Mouse (Mus musculus) olfactory bulb, adult 2 months (tissue): ENCODE data around the gene Ssr2. TPM values are rescaled to one million over a fixed set of nuclear protein-coding genes. Genes with fewer than 3 reads are reported as not detected.

Experiments used
- H3K27ac ChIP-seq: fragments of 200-500 bp; 2 replicates; pipeline ENCODE4 v1.5.1; 2012; ENCODE audit warnings: low read depth, low read length; ENCODE audit not compliant: insufficient read depth
- H3K4me1 ChIP-seq: fragments of 200-500 bp; 2 replicates; pipeline ENCODE4 v1.6.1; 2012; ENCODE audit warnings: low read length; ENCODE audit not compliant: control insufficient read depth, insufficient read depth
- H3K4me3 ChIP-seq: fragments of 200-500 bp; 2 replicates; pipeline ENCODE4 v1.5.1; 2012; ENCODE audit warnings: mild to moderate bottlenecking, low read depth, low read length, moderate library complexity; ENCODE audit not compliant: insufficient read depth
- CTCF ChIP-seq: fragments of 200-500 bp; IDR thresholded peaks from 2 replicates; pipeline ENCODE4 v1.5.1; 2012; ENCODE audit warnings: low read depth, mild to moderate bottlenecking, low read length, moderate library complexity; ENCODE audit not compliant: insufficient read depth
- POLR2A ChIP-seq: fragments of 200-500 bp; IDR thresholded peaks from 2 replicates; pipeline ENCODE4 v1.6.1; 2012; ENCODE audit warnings: mild to moderate bottlenecking, low read depth, low read length, moderate library complexity; ENCODE audit not compliant: insufficient read depth
- WGBS: fragments of 180-500 bp; shearing (Covaris S2); methylation state at CpG from one replicate; pipeline ENCODE4 v1.1.7; 2018; 5-methylcytosine and 5-hydroxymethylcytosine counted together
- polyA plus RNA-seq: library from polyadenylated mRNA; stranded (reverse); fragments of >200 nt; gene quantifications from 2 replicates; pipeline ENCODE4 v1.2.4, GENCODE M21; 2012; ENCODE audit warnings: low replicate concordance; ENCODE audit not compliant: missing spikeins, insufficient read depth, insufficient read length

Ssr2 gene
- polyA plus RNA-seq, 1 experiment = not detected

DNA sequence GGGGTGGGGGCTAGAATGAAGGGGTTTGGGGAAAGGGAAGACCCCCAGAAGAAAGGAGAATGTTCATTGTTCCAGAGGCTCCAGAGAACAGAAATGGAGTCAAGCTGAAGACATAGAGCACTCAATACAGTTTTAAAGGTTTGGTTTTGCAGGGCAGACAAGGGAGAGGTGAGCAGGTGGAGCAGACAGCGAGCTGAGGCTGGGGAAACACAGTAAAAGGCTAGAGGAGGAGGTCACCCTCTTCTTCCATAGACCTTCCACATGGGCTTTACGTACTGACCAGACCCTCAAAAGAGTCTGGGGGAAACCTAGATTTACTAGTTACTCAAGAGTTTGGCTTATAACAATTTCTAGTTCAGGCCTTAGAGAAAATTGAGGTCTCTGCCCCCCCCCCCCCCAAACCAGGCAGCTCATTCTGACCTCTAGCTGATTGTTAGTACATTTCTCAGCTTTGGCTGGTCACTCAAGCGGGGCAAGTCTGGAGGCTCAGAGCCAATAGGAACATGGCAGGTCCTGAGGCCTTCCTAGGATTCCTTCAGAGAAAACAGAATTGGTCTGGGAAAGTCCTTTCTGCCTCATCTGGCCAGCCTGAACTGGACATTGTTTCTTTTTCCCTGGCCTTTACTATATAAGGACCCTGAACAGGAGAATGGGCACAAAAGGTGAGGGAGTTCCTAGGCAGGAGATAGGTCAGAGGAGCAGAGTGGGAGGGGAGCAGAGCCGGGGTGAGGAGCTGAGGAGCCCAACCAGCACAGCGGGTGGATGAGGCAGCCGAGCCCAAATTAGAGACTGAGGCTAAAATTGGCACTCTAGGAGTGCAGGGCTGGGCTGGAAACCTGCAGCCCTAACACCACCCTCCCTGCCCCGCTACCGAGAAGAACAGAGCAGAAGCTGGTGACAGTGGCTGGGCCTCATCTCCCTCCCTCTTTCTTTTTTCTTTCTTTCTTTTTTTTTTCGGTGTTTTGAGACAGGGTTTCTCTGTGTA is 43.7 kb downstream of the Ssr2 start:
- peak overlapping the region; percentile 8; the same call in 1 of the 2 replicates for H3K27ac ChIP-seq

DNA sequence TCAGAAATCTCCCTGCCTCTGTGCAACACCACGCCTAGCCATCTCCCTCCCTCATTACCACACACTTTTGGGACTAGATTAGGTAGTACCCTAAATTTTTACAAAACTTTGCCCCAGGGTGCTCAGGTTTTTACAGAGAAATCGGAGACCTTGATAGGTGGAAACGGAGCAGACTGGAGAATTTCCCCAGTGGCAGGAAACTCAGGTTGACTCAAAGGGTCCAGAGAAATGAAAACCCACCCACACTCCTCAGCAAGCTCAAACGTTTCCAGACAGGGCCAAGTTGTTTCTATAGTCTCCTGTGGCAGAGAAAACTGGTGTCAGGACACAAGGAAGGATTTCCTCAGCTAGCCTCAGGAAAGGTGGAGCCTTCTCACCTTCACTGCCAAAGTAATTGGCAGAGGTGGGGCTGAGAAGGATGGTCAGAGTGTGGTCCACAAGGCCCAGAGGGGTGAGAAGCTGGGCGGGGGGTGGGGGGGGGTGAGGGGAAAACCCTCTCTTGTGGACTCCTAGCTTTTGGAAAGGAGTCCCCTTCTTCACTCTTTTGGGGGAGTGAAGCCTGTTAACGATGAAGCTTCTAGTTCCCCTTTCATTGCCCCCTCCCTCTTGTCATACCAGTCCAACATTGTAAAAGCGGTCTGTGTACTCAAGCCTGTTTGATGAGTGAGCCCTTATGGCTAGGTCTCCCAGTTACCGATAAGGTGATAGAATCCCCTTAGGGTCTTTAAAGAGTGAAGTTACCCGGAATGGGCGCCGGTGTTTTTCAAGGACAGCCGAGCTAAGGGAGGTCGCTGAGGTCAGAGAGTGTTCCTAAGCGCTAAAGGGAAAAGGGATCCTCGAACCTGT is 44.7 kb downstream of the Ssr2 start:
- H3K4me3 ChIP-seq = peak overlapping the region; percentile 90
- TF ChIP-seq POLR2A (no peak), CTCF (no peak)
- peaks cover 49% of the 10 kb centered on the region for H3K4me1 ChIP-seq
- H3K27ac ChIP-seq = peak overlapping the region; percentile 97
- WGBS = 15% methylated on average over 15 of the region's 15 CpGs

More for the DNA sequence above, 43.7 kb downstream of the Ssr2 start:
- Histone ChIP-seq H3K4me3 (no peak overlapping the region), H3K4me1 (peaks cover 43% of the 10 kb centered on the region)
- 41% methylated on average over 9 of the region's 9 CpGs for WGBS
- TF ChIP-seq POLR2A (no peak), CTCF (no peak)

DNA sequence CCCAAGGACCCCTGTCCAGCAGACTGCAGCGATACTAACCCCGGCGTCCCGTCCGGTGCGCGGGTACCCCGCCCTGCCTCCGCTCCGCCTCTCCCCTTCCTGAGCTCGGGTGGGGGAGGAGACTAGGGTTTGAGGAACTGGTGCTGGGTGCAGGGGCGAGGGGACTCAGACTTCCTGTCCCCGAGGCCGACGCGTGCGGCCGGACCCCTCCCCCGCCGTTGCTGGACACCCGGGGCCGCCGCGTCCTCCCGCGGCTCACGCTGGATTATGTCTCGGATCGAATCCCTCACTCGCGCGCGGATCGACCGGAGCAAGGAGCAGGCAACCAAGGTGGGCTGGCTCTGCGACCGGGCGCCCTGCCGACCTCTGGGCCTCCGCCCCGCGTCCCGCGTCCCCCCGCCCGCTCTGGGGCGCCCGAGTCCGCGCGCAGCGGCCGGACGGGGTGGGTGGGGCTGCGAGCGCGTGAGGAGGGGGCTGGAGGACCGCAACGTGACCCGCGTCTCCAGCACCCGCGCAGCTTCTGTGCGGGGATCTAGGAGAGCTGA is 45.4 kb downstream of the Ssr2 start:
- peak overlapping the region; percentile 90 for H3K4me3 ChIP-seq
- whole genome bisulfite sequencing = under 1% methylated on average over 62 of the region's 64 CpGs
- H3K27ac ChIP-seq = peak overlapping the region; percentile 97
- no peak for TF ChIP-seq CTCF
- TF ChIP-seq POLR2A = no peak
- peaks cover 50% of the 10 kb centered on the region for H3K4me1 ChIP-seq

DNA sequence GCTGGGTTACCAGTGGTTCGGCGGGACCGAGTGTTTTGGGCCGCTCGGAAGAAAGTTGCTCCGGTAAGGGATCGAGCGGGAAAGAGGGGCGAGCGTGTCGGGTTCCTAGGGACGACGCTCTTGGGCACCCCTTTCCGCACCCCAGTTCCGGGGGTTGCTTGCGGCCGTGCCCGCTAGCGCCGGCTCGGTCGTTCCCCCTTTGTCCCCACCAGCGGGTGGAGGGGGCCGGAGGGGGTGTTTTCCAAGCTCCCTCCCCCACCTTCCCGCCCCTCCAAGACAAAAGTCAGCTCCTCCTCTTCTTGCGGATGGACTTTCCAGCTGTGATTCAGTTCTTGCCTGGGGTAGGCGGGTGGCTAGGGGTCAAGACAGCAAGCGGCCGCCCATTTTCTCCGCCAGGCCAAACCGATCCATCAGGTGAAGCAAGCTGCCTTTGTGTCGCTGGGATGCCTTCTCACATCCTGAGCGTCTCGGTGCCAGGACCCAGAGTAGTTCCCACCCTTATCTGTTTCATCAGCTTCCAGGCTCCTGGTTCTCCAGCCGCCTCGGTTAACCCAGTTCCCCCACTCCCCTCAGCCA is 45.9 kb downstream of the Ssr2 start:
- TF ChIP-seq CTCF (no peak), POLR2A (no peak)
- WGBS = under 1% methylated on average over 36 of the region's 36 CpGs
- peaks cover 50% of the 10 kb centered on the region for H3K4me1 ChIP-seq
- H3K4me3 ChIP-seq = peak overlapping the region; percentile 90
- peak overlapping the region; percentile 97 for H3K27ac ChIP-seq

GRCm38 (mm10) chr3:88622113-88622940 is 46.7 kb downstream of the Ssr2 start:
- Histone ChIP-seq H3K4me1 (peaks cover 49% of the 10 kb centered on the region), H3K4me3 (peak overlapping the region; percentile 90), H3K27ac (peak overlapping the region; percentile 97)
- WGBS = under 1% methylated on average over 24 of the region's 24 CpGs
- no peak for TF ChIP-seq POLR2A
- no peak for TF ChIP-seq CTCF

GRCm38 (mm10) chr3:88622941-88623345 is 47.3 kb downstream of the Ssr2 start:
- 0% methylated on average over 6 of the region's 6 CpGs for WGBS
- peaks cover 51% of the 10 kb centered on the region for H3K4me1 ChIP-seq
- H3K27ac ChIP-seq = peak overlapping the region; percentile 97
- H3K4me3 ChIP-seq = peak overlapping the region; percentile 90
- TF ChIP-seq POLR2A = no peak
- no peak for TF ChIP-seq CTCF

DNA sequence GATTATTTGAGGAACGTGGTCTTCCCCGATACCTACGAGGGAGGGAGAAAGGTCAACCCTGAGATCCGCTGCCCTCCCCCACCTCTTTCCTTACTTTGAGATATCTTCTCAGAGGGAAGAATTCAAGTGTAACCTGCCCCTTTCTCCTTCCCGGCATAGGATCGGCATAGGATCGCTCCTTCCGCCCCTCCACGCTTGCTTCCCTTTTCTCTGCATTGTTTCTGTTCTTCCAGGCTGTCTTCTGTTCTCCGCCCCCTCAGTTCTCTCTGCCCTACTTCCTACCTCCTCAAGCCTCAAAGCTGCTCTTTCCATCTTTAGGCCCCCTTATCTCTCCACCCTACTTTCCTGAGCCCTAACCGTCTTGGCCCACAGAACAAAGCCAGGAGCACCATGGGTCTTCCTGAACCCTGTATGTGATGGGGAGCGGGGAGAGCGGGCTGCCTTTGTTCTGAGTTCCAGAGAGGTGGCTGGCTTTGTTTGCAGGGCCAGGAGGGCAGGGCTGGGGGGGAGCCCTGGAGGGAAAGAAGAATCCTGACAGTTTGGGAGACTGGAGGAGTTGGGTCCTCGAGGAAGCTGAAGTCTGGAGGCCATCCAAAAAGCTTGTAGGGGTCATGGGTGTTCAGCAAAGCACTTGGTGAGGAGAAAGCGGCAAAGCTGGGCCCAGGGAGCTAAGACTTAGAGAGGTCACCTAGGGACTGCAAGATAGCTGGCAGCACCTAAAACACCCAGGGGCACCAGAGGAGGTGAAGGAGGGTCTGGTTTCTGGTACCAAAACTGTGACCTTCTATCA is 47.9 kb downstream of the Ssr2 start:
- TF ChIP-seq CTCF (no peak), POLR2A (no peak)
- Histone ChIP-seq H3K4me1 (peaks cover 53% of the 10 kb centered on the region), H3K27ac (peak overlapping the region; percentile 97), H3K4me3 (peak overlapping the region; percentile 90)
- 3% methylated on average over 15 of the region's 15 CpGs for WGBS
